Mouse (Mus musculus) left cerebral cortex, adult 18-20 months (tissue): ENCODE results near the gene Rfx4. TPM values are rescaled to one million over a fixed set of nuclear protein-coding genes. Genes with fewer than 3 reads are reported as not detected.
A peak's percentile ranks its signal among the peaks of the same experiment; 100 is the strongest.

Experiments used
- DNase-seq, 2 experiments: peaks; one replicate each; pipeline ENCODE4 v3.0.0; 2021 to 2022; ENCODE audit warnings: low spot score in 2 of 2, mixed read lengths in 1 of 2
- total RNA-seq, 2 experiments: library from RNA; stranded (reverse); gene quantifications; 2 replicates each; pipeline ENCODE4 v1.2.3; 2021

Gene Rfx4
- total RNA-seq, 2 experiments from 2014 or later = 10.1 to 12.5 TPM

GRCm38 (mm10) chr10:84903742-84904141 is 147.9 kb downstream of the Rfx4 start:
- peak in 1 of 2 experiments; percentile 31 for DNase-seq

- DNase-seq = no peak
Measured at GRCm38 (mm10) chr10:84906895-84907294, 151.0 kb downstream of the Rfx4 start.

- no peak for DNase-seq
Measured at GRCm38 (mm10) chr10:84908006-84908405, 152.1 kb downstream of the Rfx4 start.

GRCm38 (mm10) chr10:84908471-84908870 is 152.6 kb downstream of the Rfx4 start:
- no peak for DNase-seq

- DNase-seq = peak; percentile 48 to 65
Measured at GRCm38 (mm10) chr10:84909021-84909801, 153.3 kb downstream of the Rfx4 start.

- no peak for DNase-seq
Measured at GRCm38 (mm10) chr10:84910194-84910593, 154.3 kb downstream of the Rfx4 start.

GRCm38 (mm10) chr10:84910758-84911384 is 155.0 kb downstream of the Rfx4 start:
- DNase-seq = no peak

GRCm38 (mm10) chr10:84913148-84913547 is 157.3 kb downstream of the Rfx4 start:
- no peak for DNase-seq

GRCm38 (mm10) chr10:84915476-84915875 is 159.6 kb downstream of the Rfx4 start:
- DNase-seq = no peak

GRCm38 (mm10) chr10:84916810-84917730 is 161.2 kb downstream of the Rfx4 start, which contains the start of gene Ric8b:
Gene Ric8b, plus strand, starts transcription at chr10:84917616.
- DNase-seq = peak; percentile 97 to 98

GRCm38 (mm10) chr10:84917731-84918095 is 161.9 kb downstream of the Rfx4 start:
- peak; percentile 34 to 48 for DNase-seq

- no peak for DNase-seq
Measured at GRCm38 (mm10) chr10:84926336-84926735, 170.5 kb downstream of the Rfx4 start.

- no peak for DNase-seq
Measured at GRCm38 (mm10) chr10:84926885-84927284, 171.0 kb downstream of the Rfx4 start.

- DNase-seq = no peak
Measured at GRCm38 (mm10) chr10:84928465-84928864, 172.6 kb downstream of the Rfx4 start.

GRCm38 (mm10) chr10:84935553-84936209 is 179.8 kb downstream of the Rfx4 start:
- no peak for DNase-seq

- no peak for DNase-seq
Measured at GRCm38 (mm10) chr10:84936832-84937515, 181.1 kb downstream of the Rfx4 start.

- no peak for DNase-seq
Measured at GRCm38 (mm10) chr10:84938094-84938820, 182.4 kb downstream of the Rfx4 start.

GRCm38 (mm10) chr10:84938886-84939285 is 183.0 kb downstream of the Rfx4 start:
- no peak for DNase-seq

GRCm38 (mm10) chr10:84940356-84940755 is 184.5 kb downstream of the Rfx4 start:
- DNase-seq = no peak

- no peak for DNase-seq
Measured at GRCm38 (mm10) chr10:84945692-84946091, 189.8 kb downstream of the Rfx4 start.
